Mouse (Mus musculus) liver, embryonic 14.5 days (tissue): Measurements from ENCODE around the gene Pced1b.

Experiments
- CTCF ChIP-seq: IDR thresholded peaks from 2 replicates; pipeline ENCODE4 v1.5.1; 2016; ENCODE audit warnings: antibody characterized with exemption, low read depth, control low read depth
- EP300 ChIP-seq: IDR thresholded peaks from 2 replicates; pipeline ENCODE4 v1.6.1; 2016; ENCODE audit warnings: antibody characterized with exemption, low read depth

- no peak for TF ChIP-seq CTCF
- no peak for TF ChIP-seq EP300
Observed at GRCm38 (mm10) chr15:97412308-97412707, 165.4 kb downstream of the Pced1b start.
